11 mouse cellular contexts compared by ENCODE assay signal in the genomic region with DNA sequence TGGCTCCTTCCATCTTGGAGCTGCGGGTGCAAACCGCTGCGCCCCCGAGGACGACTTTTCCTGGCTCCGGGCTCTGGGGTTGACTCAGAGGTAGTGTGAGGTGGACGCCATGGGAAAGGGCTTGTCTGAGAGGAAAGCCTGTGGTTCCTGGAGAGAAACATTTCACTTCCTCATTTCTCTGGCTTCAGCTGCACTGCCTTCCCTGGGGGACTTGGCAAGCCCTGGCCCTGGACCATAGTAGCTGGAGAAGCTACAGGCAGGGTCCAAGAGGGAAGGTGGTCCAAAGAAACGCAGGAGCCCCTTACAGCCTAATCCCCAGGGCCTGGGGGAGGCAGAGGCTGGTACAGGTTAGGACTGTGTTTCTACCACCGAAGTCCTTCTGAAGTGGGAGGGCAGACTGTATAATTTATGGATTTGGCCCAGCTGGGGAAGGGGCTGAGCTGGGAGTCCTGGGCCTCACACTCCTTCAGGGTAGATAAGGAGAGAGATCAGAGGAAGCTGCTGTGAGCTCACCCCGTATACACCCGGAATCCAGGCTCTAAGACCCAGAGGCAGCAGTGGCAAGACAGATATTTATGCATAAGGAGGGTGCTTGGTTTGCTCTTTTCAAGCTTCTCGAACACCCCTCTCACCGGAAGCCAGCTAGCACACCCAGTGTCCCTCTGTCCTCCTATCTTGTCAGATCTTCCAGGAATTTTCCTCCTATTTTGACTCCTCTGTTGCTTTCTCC. TPM values are rescaled to one million over a fixed set of nuclear protein-coding genes. Genes with fewer than 3 reads are reported as not detected.
DNase-seq lines count a peak whose midpoint lies in the region; ATAC-seq and TF ChIP-seq lines count a peak whose summit lies in the region.
"Had no signal": no experiment of that assay in that cellular context is flagged by ENCODE, and none has a peak within 500 bp of the region (broad histone marks: within the 10 kb centered on the region; RNA-seq: fewer than 3 reads in every experiment).

No protein-coding gene starts in this region.

- no peaks in the 10 kb centered on the region for H3K36me3 ChIP-seq in embryonic facial prominence, embryonic 10.5 days (replicated peaks)
- no peaks in the 10 kb centered on the region for H3K36me3 ChIP-seq in intestine, embryonic 15.5 days
- H3K36me3 ChIP-seq: embryonic facial prominence, embryonic 15.5 days had no signal

- DNase-seq in gastrocnemius, adult 2 months = no peak
- no peak for DNase-seq in gastrocnemius, postnatal 36 days
- DNase-seq in embryonic facial prominence, embryonic 10.5 days (ENCODE audit: low spot score) = no peak
- peak; percentile 58 for DNase-seq in lung, postnatal 36 days
- no peak for DNase-seq in cerebellum, adult 8-10 months
- DNase-seq in right cerebral cortex, adult 18-20 months = no peak
- no peak for DNase-seq in thymus, adult 18-20 months
- DNase-seq: layer of hippocampus, adult 9-11 months; thymus, adult 2 months had no signal

- peak overlapping the region; percentile 76 for H3K27ac ChIP-seq in gastrocnemius, adult 2 months
- peak overlapping the region; percentile 7; the same call in 1 of the 2 replicates for H3K27ac ChIP-seq in embryonic facial prominence, embryonic 10.5 days (replicated peaks)
- no peak overlapping the region for H3K27ac ChIP-seq in intestine, embryonic 15.5 days
- H3K27ac ChIP-seq: embryonic facial prominence, embryonic 15.5 days had no signal

- 75% methylated on average over 13 of the region's 13 CpGs for WGBS in embryonic facial prominence, embryonic 10.5 days
- 50% methylated on average over 13 of the region's 13 CpGs for WGBS in intestine, embryonic 15.5 days

- no peaks in the 10 kb centered on the region for H3K9me3 ChIP-seq in embryonic facial prominence, embryonic 10.5 days
- no peaks in the 10 kb centered on the region for H3K9me3 ChIP-seq in intestine, embryonic 15.5 days
- H3K9me3 ChIP-seq: embryonic facial prominence, embryonic 15.5 days had no signal

- H3K9ac ChIP-seq in intestine, embryonic 15.5 days = no peak overlapping the region
- H3K9ac ChIP-seq: embryonic facial prominence, embryonic 15.5 days had no signal

- H3K4me1 ChIP-seq in embryonic facial prominence, embryonic 10.5 days = peaks cover 4% of the 10 kb centered on the region; the same call in 1 of the 2 replicates
- peaks cover 11% of the 10 kb centered on the region; the same call in 1 of the 2 replicates for H3K4me1 ChIP-seq in intestine, embryonic 15.5 days (replicated peaks)
- H3K4me1 ChIP-seq: embryonic facial prominence, embryonic 15.5 days had no signal

- no peaks in the 10 kb centered on the region for H3K27me3 ChIP-seq in embryonic facial prominence, embryonic 10.5 days (replicated peaks; ENCODE audit: low read depth, poor library complexity, severe bottlenecking)
- H3K27me3 ChIP-seq in intestine, embryonic 15.5 days (replicated peaks) = no peaks in the 10 kb centered on the region
- H3K27me3 ChIP-seq: embryonic facial prominence, embryonic 15.5 days had no signal

- no peak overlapping the region for H3K4me3 ChIP-seq in gastrocnemius, adult 2 months
- no peak overlapping the region for H3K4me3 ChIP-seq in embryonic facial prominence, embryonic 10.5 days
- H3K4me3 ChIP-seq in intestine, embryonic 15.5 days (replicated peaks) = no peak overlapping the region
- H3K4me3 ChIP-seq: embryonic facial prominence, embryonic 15.5 days had no signal

- ATAC-seq in intestine, embryonic 15.5 days = peak; percentile 59

- intact Hi-C loops in gastrocnemius, adult 2 months (cut with DNase I) = no loop called here
- intact Hi-C loops in gastrocnemius, postnatal 36 days (cut with DNase I) = no loop called here

- TF ChIP-seq CTCF in gastrocnemius, adult 2 months (IDR thresholded peaks at IDR 0.05) = no peak

- no peak overlapping the region for H3K4me2 ChIP-seq in intestine, embryonic 15.5 days (replicated peaks)
- H3K4me2 ChIP-seq: embryonic facial prominence, embryonic 15.5 days had no signal

RNA-seq across cellular contexts. Expression of a gene that starts 50.0 kb away (rescaled TPM):
- 10 to 100 TPM; 22.0 to 31.9 TPM for total RNA-seq in gastrocnemius, adult 2 months (2021)
- total RNA-seq in gastrocnemius, postnatal 36 days (2021) = 10 to 100 TPM; 15.7 to 20.8 TPM
- polyA plus RNA-seq in embryonic facial prominence, embryonic 10.5 days (2016; fragmentation: Nextera tagmentation; extraction: Ambion mirVana) = 16.6 and 18.0 TPM in 2 replicates
- polyA plus RNA-seq in intestine, embryonic 15.5 days (2015; fragmentation: Nextera tagmentation; extraction: Ambion mirVana) = 45.0 and 45.3 TPM in 2 replicates
